Mouse (Mus musculus) E14TG2a.4 (cell line): Measurements from ENCODE around the gene Mixl1.

Experiments
- H3K27me3 ChIP-seq: 2 replicates; pipeline ENCODE4 v1.6.1; 2014; ENCODE audit warnings: low read length, control low read depth; ENCODE audit not compliant: insufficient read depth
- H3K36me3 ChIP-seq: 2 replicates; pipeline ENCODE4 v1.6.1; 2014; ENCODE audit warnings: low read length, control low read depth; ENCODE audit not compliant: insufficient read depth
- H3K4me1 ChIP-seq: replicated peaks from 2 replicates; pipeline ENCODE4 v1.6.1; 2014; ENCODE audit warnings: low read depth, low read length, control low read depth
- H3K4me3 ChIP-seq: replicated peaks from 2 replicates; pipeline ENCODE4 v1.5.1; 2014; ENCODE audit warnings: mild to moderate bottlenecking, low read length
- H3K9me3 ChIP-seq: 2 replicates; pipeline ENCODE4 v1.6.1; 2014; ENCODE audit warnings: low read length, control low read depth
- CTCF ChIP-seq: conservative IDR thresholded peaks from 2 replicates; pipeline ENCODE4 v1.5.1; 2014; ENCODE audit warnings: low read length
- NANOG ChIP-seq: IDR thresholded peaks from 2 replicates; pipeline ENCODE4 v1.6.1; 2014; ENCODE audit warnings: borderline replicate concordance, low read length, mixed read lengths
- POU5F1 ChIP-seq: IDR thresholded peaks from 2 replicates; pipeline ENCODE4 v1.6.1; 2014; ENCODE audit warnings: low read length, borderline replicate concordance

Mixl1 gene

DNA sequence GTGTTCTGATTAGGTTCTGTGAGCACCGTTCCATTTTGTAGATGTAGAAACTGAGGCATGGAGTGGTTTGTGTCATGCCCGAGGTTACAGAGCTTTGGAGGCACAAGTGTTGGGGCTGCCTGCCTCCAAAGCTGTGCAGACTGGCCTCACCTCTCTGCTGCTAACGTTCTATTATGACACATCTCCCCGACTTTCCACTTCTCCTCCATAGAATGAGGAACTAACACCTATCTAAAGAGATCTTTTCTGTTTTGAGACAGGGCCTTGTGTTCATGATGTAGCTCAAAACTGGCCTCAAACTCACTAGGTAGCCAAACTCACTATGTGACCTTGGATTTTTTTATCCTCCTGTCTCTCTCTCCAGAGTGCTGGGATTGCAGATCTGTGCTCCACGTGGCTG is 21.9 kb upstream of the Mixl1 start:
- Histone ChIP-seq H3K9me3 (no peaks in the 10 kb centered on the region), H3K4me1 (no peaks in the 10 kb centered on the region), H3K36me3 (no peaks in the 10 kb centered on the region), H3K4me3 (no peak overlapping the region), H3K27me3 (0 out of 2 replicates have a peak, but pooled peaks cover 4% of the 10 kb centered on the region)
- TF ChIP-seq NANOG: no peak
- no peak for TF ChIP-seq POU5F1
- TF ChIP-seq CTCF: no peak

- no peak overlapping the region for H3K4me3 ChIP-seq
- no peaks in the 10 kb centered on the region for H3K36me3 ChIP-seq
- H3K27me3 ChIP-seq: peaks cover 16% of the 10 kb centered on the region; the same call in 1 of the 2 replicates
- no peak for TF ChIP-seq NANOG
- TF ChIP-seq POU5F1: no peak
- TF ChIP-seq CTCF: no peak
- H3K4me1 ChIP-seq: no peaks in the 10 kb centered on the region
- H3K9me3 ChIP-seq: no peaks in the 10 kb centered on the region
These were observed 12.3 kb upstream of the Mixl1 start for GRCm38 (mm10) chr1:180708935-180709776.

DNA sequence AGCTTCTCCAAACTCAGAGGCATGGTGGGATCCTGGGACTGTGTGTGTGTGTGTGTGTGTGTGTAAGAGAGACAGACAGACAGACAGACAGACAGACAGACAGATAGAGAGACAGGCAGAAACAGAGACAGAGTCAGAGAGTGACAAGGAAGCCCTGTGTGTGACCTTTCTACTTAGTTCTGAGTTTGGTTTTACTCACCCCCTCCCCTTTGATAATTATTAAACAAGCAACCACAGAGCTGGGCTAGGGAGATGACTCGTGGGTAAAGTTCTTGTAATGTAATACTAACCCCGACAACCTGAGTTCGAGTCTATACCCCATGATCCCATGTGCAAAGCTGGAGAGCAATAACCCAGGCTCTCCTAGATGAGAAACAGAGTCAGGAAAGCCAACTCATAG is 11.0 kb upstream of the Mixl1 start:
- TF ChIP-seq CTCF: no peak
- TF ChIP-seq NANOG: no peak
- no peak for TF ChIP-seq POU5F1
- H3K4me1 ChIP-seq: no peaks in the 10 kb centered on the region
- no peaks in the 10 kb centered on the region for H3K36me3 ChIP-seq
- H3K27me3 ChIP-seq: peaks cover 23% of the 10 kb centered on the region; the same call in 1 of the 2 replicates
- H3K4me3 ChIP-seq: no peak overlapping the region
- no peaks in the 10 kb centered on the region for H3K9me3 ChIP-seq

DNA sequence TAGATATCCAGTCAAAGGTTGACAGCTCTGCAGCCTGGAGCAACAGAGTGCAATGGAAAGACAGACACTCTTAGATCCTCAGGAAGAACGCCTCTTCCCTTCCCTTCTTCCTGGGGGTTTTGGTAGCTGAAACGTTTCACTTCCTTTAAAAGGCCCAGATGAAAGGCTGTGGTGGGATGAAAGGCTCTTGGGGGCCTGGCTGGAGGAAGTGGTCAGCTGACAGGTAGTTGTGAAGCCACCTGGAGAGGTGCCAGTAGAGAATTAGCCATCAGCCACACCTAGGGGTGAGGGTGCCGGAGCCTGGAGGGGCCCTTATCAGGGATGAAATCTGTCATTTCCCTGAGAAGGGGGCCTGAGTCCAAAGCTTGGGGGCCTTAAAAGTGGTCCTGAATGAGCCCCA is 10.5 kb upstream of the Mixl1 start:
- Histone ChIP-seq H3K4me3 (no peak overlapping the region), H3K4me1 (no peaks in the 10 kb centered on the region), H3K9me3 (no peaks in the 10 kb centered on the region), H3K36me3 (no peaks in the 10 kb centered on the region), H3K27me3 (peaks cover 26% of the 10 kb centered on the region; the same call in 1 of the 2 replicates)
- no peak for TF ChIP-seq NANOG
- TF ChIP-seq CTCF: no peak
- no peak for TF ChIP-seq POU5F1

- Histone ChIP-seq H3K36me3 (no peaks in the 10 kb centered on the region), H3K9me3 (no peaks in the 10 kb centered on the region), H3K4me1 (no peaks in the 10 kb centered on the region), H3K4me3 (no peak overlapping the region), H3K27me3 (peaks cover 41% of the 10 kb centered on the region)
- TF ChIP-seq CTCF (no peak), POU5F1 (no peak), NANOG (no peak)
These were observed 6.6 kb upstream of the Mixl1 start for GRCm38 (mm10) chr1:180703400-180703799.

GRCm38 (mm10) chr1:180698063-180698462 is 1.2 kb upstream of the Mixl1 start:
- peaks cover 67% of the 10 kb centered on the region for H3K27me3 ChIP-seq
- no peak overlapping the region for H3K4me3 ChIP-seq
- no peaks in the 10 kb centered on the region for H3K36me3 ChIP-seq
- H3K9me3 ChIP-seq: no peaks in the 10 kb centered on the region
- TF ChIP-seq POU5F1: no peak
- no peak for TF ChIP-seq CTCF
- TF ChIP-seq NANOG: no peak
- peaks cover 15% of the 10 kb centered on the region for H3K4me1 ChIP-seq

GRCm38 (mm10) chr1:180691284-180691683 is 5.5 kb downstream of the Mixl1 start:
- no peaks in the 10 kb centered on the region for H3K9me3 ChIP-seq
- H3K27me3 ChIP-seq: peaks cover 23% of the 10 kb centered on the region
- peaks cover 5% of the 10 kb centered on the region for H3K4me1 ChIP-seq
- TF ChIP-seq NANOG (no peak), POU5F1 (no peak)
- H3K4me3 ChIP-seq: no peak overlapping the region
- peaks cover 47% of the 10 kb centered on the region for H3K36me3 ChIP-seq
